Mouse (Mus musculus) C2C12 (cell line): ENCODE results near the gene Ocel1. TPM values are rescaled to one million over a fixed set of nuclear protein-coding genes. Genes with fewer than 3 reads are reported as not detected.
A peak's percentile ranks its signal among the peaks of the same experiment; 100 is the strongest.
"Not testable (repeated sequence)": the region's sequence is repeated elsewhere in the genome, so short reads cannot be mapped to it uniquely, and the experiment has no call there.

Source experiments
- H3K27me3 ChIP-seq: one replicate; pipeline ENCODE4 v1.6.1; 2011; ENCODE audit not compliant: control insufficient read depth, insufficient read depth, insufficient read length
- H3K36me3 ChIP-seq: one replicate; pipeline ENCODE4 v1.6.1; 2011; ENCODE audit not compliant: control insufficient read depth, insufficient read depth
- H3K4me3 ChIP-seq: one replicate; pipeline ENCODE4 v1.5.1; 2011; ENCODE audit warnings: mild to moderate bottlenecking, control low read depth; ENCODE audit not compliant: poor library complexity, insufficient read depth, severe bottlenecking
- H3K79me2 ChIP-seq: one replicate; pipeline ENCODE4 v1.6.1; 2011; ENCODE audit not compliant: control insufficient read depth, insufficient read depth
- H3K79me3 ChIP-seq: one replicate; pipeline ENCODE4 v1.6.1; 2011; ENCODE audit warnings: low read depth, control low read depth
- H3ac ChIP-seq: one replicate; pipeline ENCODE3; 2011; ENCODE audit warnings: low read depth; ENCODE audit not compliant: control insufficient read depth, insufficient read length
- CEBPB ChIP-seq: IDR thresholded peaks from one replicate; pipeline ENCODE4 v1.6.1; 2011; ENCODE audit warnings: low read depth, mild to moderate bottlenecking, control low read depth, moderate library complexity
- CTCF ChIP-seq: IDR thresholded peaks from one replicate; pipeline ENCODE4 v1.5.1; 2011; ENCODE audit not compliant: control insufficient read depth, insufficient read depth, insufficient read length
- FOSL1 ChIP-seq: IDR thresholded peaks from one replicate; pipeline ENCODE4 v1.8.0; 2011; ENCODE audit warnings: mild to moderate bottlenecking, low read length; ENCODE audit not compliant: poor library complexity, insufficient read depth, severe bottlenecking
- MAX ChIP-seq: IDR thresholded peaks from one replicate; pipeline ENCODE4 v1.6.1; 2011; ENCODE audit warnings: mild to moderate bottlenecking, control low read depth
- MYOD1 ChIP-seq: IDR thresholded peaks from one replicate; pipeline ENCODE4 v1.6.1; 2011; ENCODE audit warnings: low read depth; ENCODE audit not compliant: control insufficient read depth, insufficient read length
- MYOG ChIP-seq: IDR thresholded peaks from one replicate; pipeline ENCODE4 v1.6.1; 2011; ENCODE audit not compliant: control insufficient read depth, insufficient read length; ENCODE audit errors: extremely low read depth
- USF1 ChIP-seq: IDR thresholded peaks from one replicate; pipeline ENCODE4 v1.6.1; 2011; ENCODE audit warnings: low read depth, mild to moderate bottlenecking, control low read depth, moderate library complexity
- long read RNA-seq, 2 experiments: library from polyadenylated mRNA; unstranded; transcript quantifications; one replicate each; pipeline ENCODE4 v2.0.0; 2019 to 2020
- polyA plus RNA-seq: library from polyadenylated mRNA; unstranded; fragments of >200 nt; fragmentation: generic; extraction: Trizol; gene quantifications from one replicate; pipeline ENCODE4 v1.2.1, GENCODE M21; 2012; ENCODE audit warnings: missing spikeins

Ocel1 gene
- 11.2 TPM for polyA plus RNA-seq
- long read RNA-seq, experiment 1, transcript Ocel1-202 (3 exons, 2,179 nt), result minor isoform, 6 of 25 reads
- long read RNA-seq, experiment 1, transcript Ocel1-201 (4 exons, 1,611 nt), result major isoform, 16 of 25 reads
- long read RNA-seq, experiment 1, partial matches to known transcripts, result 2 of 25 reads
- long read RNA-seq, experiment 1, other reads (novel, unspliced or antisense), result 1 of 25 reads
- long read RNA-seq, experiment 2, partial matches to known transcripts, result 0 of 2 reads
- long read RNA-seq, experiment 2, other reads (novel, unspliced or antisense), result 0 of 2 reads

- Histone ChIP-seq H3K4me3 (peak within 1 kb of the TSS; percentile 31), H3K79me3 (no peaks in the 10 kb centered on the region), H3K36me3 (peaks cover 36% of the 10 kb centered on the region), H3K27me3 (no peaks in the 10 kb centered on the region), H3K79me2 (peaks cover 16% of the 10 kb centered on the region), H3ac (peak within 1 kb of the TSS; percentile 83)
- TF ChIP-seq MAX (peak; percentile 13), MYOD1 (peak; percentile 1), USF1 (no peak), CTCF (peak; percentile 97), MYOG (no peak), CEBPB (no peak), FOSL1 (no peak)
Observed at GRCm38 (mm10) chr8:71371236-71371848, at the start of gene Ocel1. Gene Ocel1 (plus strand): TSS chr8:71371298.

GRCm38 (mm10) chr8:71322939-71323338, 48.2 kb upstream of the Ocel1 start:
- H3K79me3 ChIP-seq, result no peaks in the 10 kb centered on the region
- H3K4me3 ChIP-seq, result no peak overlapping the region
- peaks cover 47% of the 10 kb centered on the region for H3K36me3 ChIP-seq
- no peaks in the 10 kb centered on the region for H3K79me2 ChIP-seq
- H3K27me3 ChIP-seq, result no peaks in the 10 kb centered on the region
- TF ChIP-seq USF1 (no peak), MYOG (no peak), MYOD1 (no peak), MAX (no peak), CEBPB (no peak), FOSL1 (no peak), CTCF (no peak)
- no peak overlapping the region for H3ac ChIP-seq

DNA sequence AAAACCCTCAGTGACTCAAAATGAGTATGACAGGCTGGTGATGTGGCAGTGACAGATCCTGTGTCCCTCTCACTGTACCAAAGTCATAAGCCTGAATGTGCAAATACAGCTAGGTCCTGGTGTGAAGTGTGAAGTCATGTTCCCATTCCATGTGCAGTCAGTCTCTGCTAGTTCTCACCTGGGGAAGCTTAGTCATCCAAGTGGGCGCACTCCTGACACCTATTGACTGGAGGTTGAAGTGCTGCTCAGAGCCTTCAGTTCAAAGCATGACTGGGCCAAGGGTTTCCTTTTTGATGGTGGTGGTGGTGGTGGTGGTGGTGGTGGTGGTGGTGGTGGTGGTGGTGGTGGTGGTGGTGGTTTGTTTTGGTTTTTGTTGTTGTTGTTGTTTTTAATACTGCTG, 46.2 kb upstream of the Ocel1 start:
- Histone ChIP-seq H3ac (no peak overlapping the region), H3K79me3 (no peaks in the 10 kb centered on the region), H3K36me3 (peaks cover 59% of the 10 kb centered on the region), H3K4me3 (no peak overlapping the region), H3K27me3 (no peaks in the 10 kb centered on the region), H3K79me2 (no peaks in the 10 kb centered on the region)
- no peak for TF ChIP-seq MYOG
- TF ChIP-seq MAX, result no peak
- TF ChIP-seq CTCF, result no peak
- TF ChIP-seq FOSL1, result no peak
- TF ChIP-seq USF1, result no peak
- TF ChIP-seq MYOD1, result no peak
- TF ChIP-seq CEBPB, result no peak

DNA sequence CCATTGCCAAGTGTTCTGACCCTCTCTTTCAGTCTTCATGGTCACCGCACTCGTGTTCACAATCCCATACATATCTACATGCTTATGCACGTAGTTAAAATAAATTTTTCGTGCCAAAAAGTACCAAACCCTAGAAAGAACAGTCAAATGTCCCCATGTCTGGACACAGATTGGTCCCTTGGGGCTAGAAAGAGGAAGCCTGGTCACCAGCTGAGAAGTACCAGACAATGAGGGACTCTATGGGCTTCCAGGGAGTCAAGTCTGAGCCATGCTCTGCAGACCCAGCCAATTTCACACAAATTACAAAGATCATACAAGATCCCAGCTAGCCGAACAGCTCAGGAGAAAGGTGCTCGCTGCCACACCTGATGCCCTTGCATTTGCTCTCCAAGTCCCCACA, 33.3 kb upstream of the Ocel1 start:
- H3K79me2 ChIP-seq, H3K27me3 ChIP-seq, H3K79me3 ChIP-seq, H3K4me3 ChIP-seq, H3ac ChIP-seq: not testable (repeated sequence)
- H3K36me3 ChIP-seq, result peaks cover 18% of the 10 kb centered on the region

DNA sequence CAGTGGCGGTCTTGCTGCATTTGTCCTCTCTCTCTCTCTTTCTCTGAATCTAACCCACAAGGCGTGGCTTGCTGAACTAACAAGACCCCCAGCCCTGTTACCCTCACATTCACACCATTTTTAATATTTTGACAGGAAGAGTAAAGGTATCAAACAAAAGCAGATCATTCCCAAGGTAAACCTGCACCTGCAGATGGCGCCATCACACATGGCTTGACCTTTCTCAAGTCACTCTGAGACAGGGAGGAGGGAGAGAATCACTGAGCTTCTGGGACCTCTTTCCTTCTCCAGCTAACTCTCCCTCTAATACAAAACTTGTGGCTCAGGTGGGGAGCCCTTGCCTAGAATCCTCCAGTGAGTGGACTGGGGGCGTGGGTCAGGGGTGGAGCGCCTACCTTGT, 30.5 kb upstream of the Ocel1 start:
- Histone ChIP-seq H3K79me2 (no peaks in the 10 kb centered on the region), H3K4me3 (no peak overlapping the region), H3K79me3 (no peaks in the 10 kb centered on the region), H3ac (no peak overlapping the region), H3K36me3 (peaks cover 42% of the 10 kb centered on the region), H3K27me3 (no peaks in the 10 kb centered on the region)
- no peak for TF ChIP-seq CTCF
- no peak for TF ChIP-seq MYOG
- no peak for TF ChIP-seq MAX

DNA sequence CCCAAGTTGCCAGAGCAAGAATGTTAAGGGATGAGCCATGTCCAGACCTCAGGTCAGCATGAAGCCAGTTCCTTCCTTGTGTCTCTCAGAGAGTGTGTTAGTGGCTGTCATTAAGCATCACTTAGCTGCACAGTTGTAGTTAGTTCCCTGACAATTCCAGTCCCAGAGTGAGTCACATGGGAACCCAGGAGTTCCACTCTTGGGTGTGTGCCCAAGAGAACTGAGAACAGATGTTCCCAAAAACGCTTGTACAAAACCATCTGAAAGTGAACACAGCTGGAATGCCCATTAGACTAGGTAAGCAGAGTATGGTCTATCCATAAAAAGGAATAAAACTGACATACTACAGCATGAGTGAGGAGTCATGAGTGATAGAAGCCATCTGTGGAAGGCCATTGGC, 24.5 kb upstream of the Ocel1 start:
- Histone ChIP-seq H3K79me2 (no peaks in the 10 kb centered on the region), H3K27me3 (no peaks in the 10 kb centered on the region), H3K4me3 (no peak overlapping the region), H3K79me3 (no peaks in the 10 kb centered on the region), H3ac (no peak overlapping the region), H3K36me3 (peaks cover 75% of the 10 kb centered on the region)
- TF ChIP-seq MYOD1, result no peak
- no peak for TF ChIP-seq MAX
- no peak for TF ChIP-seq CTCF
- no peak for TF ChIP-seq CEBPB
- no peak for TF ChIP-seq USF1
- TF ChIP-seq FOSL1, result no peak
- TF ChIP-seq MYOG, result no peak
